Mouse (Mus musculus): Measurements from ENCODE around the gene Chst4.

DNA sequence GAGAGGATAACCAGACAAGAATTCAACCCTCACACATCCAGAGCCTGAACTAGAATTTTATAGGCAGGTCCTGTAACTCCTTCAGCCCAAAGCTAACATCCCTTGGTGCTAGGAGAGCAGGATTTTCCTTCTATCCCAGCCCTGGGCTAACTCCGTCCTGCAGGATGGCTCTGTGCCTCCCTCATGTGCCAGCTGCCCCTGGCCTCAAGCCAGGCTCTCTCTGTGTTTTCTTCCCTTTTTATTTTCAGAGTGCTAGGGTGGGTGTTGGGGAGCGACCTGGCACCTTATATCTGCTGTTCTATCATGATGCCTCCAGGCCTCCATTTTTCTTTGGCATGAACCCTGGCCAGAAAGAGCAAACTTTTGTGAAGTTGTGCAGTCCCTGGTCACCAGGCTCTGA is 3.4 kb downstream of the Chst4 start:
- TF ChIP-seq EP300 (IDR thresholded peaks at IDR 0.05; ENCODE audit: low read depth) (no peak), CTCF (IDR thresholded peaks at IDR 0.05; ENCODE audit: low read depth) (no peak)
